Mouse (Mus musculus): ENCODE results near the gene Dact3. TPM values are rescaled to one million over a fixed set of nuclear protein-coding genes. Genes with fewer than 3 reads are reported as not detected.

Dact3 gene
- polyA plus RNA-seq, 1 experiment from 2014 or later = 4.9 TPM

GRCm38 (mm10) chr7:16891641-16892351 lies 16.7 kb downstream of the Dact3 start, which contains the start of gene Gng8:
TSS of gene Gng8 (plus strand) at chr7:16891786.
- H3K9me3 ChIP-seq (ENCODE audit: control insufficient read depth, low read length) = no peaks in the 10 kb centered on the region
- WGBS = under 1% methylated on average over 30 of the region's 30 CpGs
- ATAC-seq (ENCODE audit: low FRiP score, low TSS enrichment) (peak; percentile 57), DNase-seq (peak; percentile 95)
- peaks cover 8% of the 10 kb centered on the region for H3K36me3 ChIP-seq (ENCODE audit: control insufficient read depth, insufficient read depth, low read length)
- peak within 1 kb of the TSS; percentile 55 for H3K4me2 ChIP-seq (ENCODE audit: low read length)
- H3K27me3 ChIP-seq (ENCODE audit: control insufficient read depth, insufficient read depth, low read length) = peaks cover 12% of the 10 kb centered on the region
- peaks cover 11% of the 10 kb centered on the region; the same call in 1 of the 2 replicates for H3K4me1 ChIP-seq (ENCODE audit: control insufficient read depth, insufficient read depth, low read length)
- no peak within 1 kb of the TSS; the same call in 1 of the 2 replicates for H3K27ac ChIP-seq (replicated peaks; ENCODE audit: low read depth, low read length)
- H3K4me3 ChIP-seq (replicated peaks; ENCODE audit: low read depth, low read length) = peak within 1 kb of the TSS; percentile 18; the same call in 1 of the 2 replicates
- no peak within 1 kb of the TSS; the same call in 1 of the 2 replicates for H3K9ac ChIP-seq (replicated peaks; ENCODE audit: low read length)

- Histone ChIP-seq H3K27me3 (ENCODE audit: control insufficient read depth, insufficient read depth, low read length) (peaks cover 12% of the 10 kb centered on the region), H3K4me3 (replicated peaks; ENCODE audit: low read depth, low read length) (no peak overlapping the region), H3K9me3 (ENCODE audit: control insufficient read depth, low read length) (no peaks in the 10 kb centered on the region), H3K27ac (replicated peaks; ENCODE audit: low read depth, low read length) (no peak overlapping the region), H3K36me3 (ENCODE audit: control insufficient read depth, insufficient read depth, low read length) (peaks cover 4% of the 10 kb centered on the region), H3K9ac (replicated peaks; ENCODE audit: low read length) (no peak overlapping the region), H3K4me1 (ENCODE audit: control insufficient read depth, insufficient read depth, low read length) (peaks cover 11% of the 10 kb centered on the region; the same call in 1 of the 2 replicates), H3K4me2 (ENCODE audit: low read length) (peak overlapping the region; percentile 55)
- DNase-seq (no peak), ATAC-seq (ENCODE audit: low FRiP score, low TSS enrichment) (no peak)
- 48% methylated on average over 9 of the region's 9 CpGs for WGBS
Measured at GRCm38 (mm10) chr7:16892352-16892730, 17.2 kb downstream of the Dact3 start.

GRCm38 (mm10) chr7:16893612-16894011 lies 18.5 kb downstream of the Dact3 start:
- peak overlapping the region; percentile 63; the same call in 1 of the 2 replicates for H3K27ac ChIP-seq (replicated peaks; ENCODE audit: low read depth, low read length)
- ATAC-seq (ENCODE audit: low FRiP score, low TSS enrichment) (no peak), DNase-seq (no peak)
- H3K4me3 ChIP-seq (replicated peaks; ENCODE audit: low read depth, low read length) = peak overlapping the region; percentile 9; the same call in 1 of the 2 replicates
- H3K4me1 ChIP-seq (ENCODE audit: control insufficient read depth, insufficient read depth, low read length) = peaks cover 11% of the 10 kb centered on the region; the same call in 1 of the 2 replicates
- no peaks in the 10 kb centered on the region for H3K36me3 ChIP-seq (ENCODE audit: control insufficient read depth, insufficient read depth, low read length)
- H3K27me3 ChIP-seq (ENCODE audit: control insufficient read depth, insufficient read depth, low read length) = 0 out of 2 replicates have a peak, but pooled peaks cover 8% of the 10 kb centered on the region
- H3K9ac ChIP-seq (replicated peaks; ENCODE audit: low read length) = no peak overlapping the region
- 5% methylated on average over 6 of the region's 6 CpGs for WGBS
- H3K9me3 ChIP-seq (ENCODE audit: control insufficient read depth, low read length) = no peaks in the 10 kb centered on the region
- H3K4me2 ChIP-seq (ENCODE audit: low read length) = peak overlapping the region; percentile 46; the same call in 1 of the 2 replicates

- 2% methylated on average over 4 of the region's 4 CpGs for WGBS
- peak; percentile 65 for DNase-seq
- Histone ChIP-seq H3K27me3 (ENCODE audit: control insufficient read depth, insufficient read depth, low read length) (0 out of 2 replicates have a peak, but pooled peaks cover 8% of the 10 kb centered on the region), H3K4me2 (ENCODE audit: low read length) (peak overlapping the region; percentile 46), H3K36me3 (ENCODE audit: control insufficient read depth, insufficient read depth, low read length) (no peaks in the 10 kb centered on the region), H3K4me3 (replicated peaks; ENCODE audit: low read depth, low read length) (0 out of 2 replicates have a peak overlapping the region, but pooled peaks have one; percentile 9), H3K27ac (replicated peaks; ENCODE audit: low read depth, low read length) (peak overlapping the region; percentile 63), H3K9ac (replicated peaks; ENCODE audit: low read length) (no peak overlapping the region; the same call in 1 of the 2 replicates), H3K9me3 (ENCODE audit: control insufficient read depth, low read length) (no peaks in the 10 kb centered on the region), H3K4me1 (ENCODE audit: control insufficient read depth, insufficient read depth, low read length) (peaks cover 11% of the 10 kb centered on the region; the same call in 1 of the 2 replicates)
- peak; percentile 71 for ATAC-seq (ENCODE audit: low FRiP score, low TSS enrichment)
Measured at GRCm38 (mm10) chr7:16894279-16894678, 19.2 kb downstream of the Dact3 start.

GRCm38 (mm10) chr7:16895000-16895399 lies 19.9 kb downstream of the Dact3 start:
- no peak overlapping the region; the same call in 1 of the 2 replicates for H3K9ac ChIP-seq (replicated peaks; ENCODE audit: low read length)
- H3K4me1 ChIP-seq (ENCODE audit: control insufficient read depth, insufficient read depth, low read length) = peaks cover 11% of the 10 kb centered on the region; the same call in 1 of the 2 replicates
- no peaks in the 10 kb centered on the region for H3K36me3 ChIP-seq (ENCODE audit: control insufficient read depth, insufficient read depth, low read length)
- H3K9me3 ChIP-seq (ENCODE audit: control insufficient read depth, low read length) = no peaks in the 10 kb centered on the region
- WGBS = under 1% methylated on average over 24 of the region's 24 CpGs
- H3K4me2 ChIP-seq (ENCODE audit: low read length) = peak overlapping the region; percentile 46
- ATAC-seq (ENCODE audit: low FRiP score, low TSS enrichment) (peak; percentile 59), DNase-seq (peak; percentile 85)
- H3K27ac ChIP-seq (replicated peaks; ENCODE audit: low read depth, low read length) = peak overlapping the region; percentile 63
- H3K27me3 ChIP-seq (ENCODE audit: control insufficient read depth, insufficient read depth, low read length) = 0 out of 2 replicates have a peak, but pooled peaks cover 8% of the 10 kb centered on the region
- H3K4me3 ChIP-seq (replicated peaks; ENCODE audit: low read depth, low read length) = peak overlapping the region; percentile 9; the same call in 1 of the 2 replicates

- WGBS = 25% methylated on average over 10 of the region's 10 CpGs
- 0 out of 2 replicates have a peak, but pooled peaks cover 8% of the 10 kb centered on the region for H3K27me3 ChIP-seq (ENCODE audit: control insufficient read depth, insufficient read depth, low read length)
- H3K9ac ChIP-seq (replicated peaks; ENCODE audit: low read length) = no peak overlapping the region
- DNase-seq (no peak), ATAC-seq (ENCODE audit: low FRiP score, low TSS enrichment) (no peak)
- peak overlapping the region; percentile 46 for H3K4me2 ChIP-seq (ENCODE audit: low read length)
- H3K27ac ChIP-seq (replicated peaks; ENCODE audit: low read depth, low read length) = no peak overlapping the region
- H3K9me3 ChIP-seq (ENCODE audit: control insufficient read depth, low read length) = no peaks in the 10 kb centered on the region
- 0 out of 2 replicates have a peak overlapping the region, but pooled peaks have one; percentile 9 for H3K4me3 ChIP-seq (replicated peaks; ENCODE audit: low read depth, low read length)
- no peaks in the 10 kb centered on the region for H3K36me3 ChIP-seq (ENCODE audit: control insufficient read depth, insufficient read depth, low read length)
- H3K4me1 ChIP-seq (ENCODE audit: control insufficient read depth, insufficient read depth, low read length) = peaks cover 13% of the 10 kb centered on the region
Measured at GRCm38 (mm10) chr7:16895511-16895910, 20.4 kb downstream of the Dact3 start.

GRCm38 (mm10) chr7:16900526-16900925 lies 25.4 kb downstream of the Dact3 start:
- peaks cover 6% of the 10 kb centered on the region; the same call in 1 of the 2 replicates for H3K4me1 ChIP-seq (ENCODE audit: control insufficient read depth, insufficient read depth, low read length)
- 8% methylated on average over 5 of the region's 5 CpGs for WGBS
- peak; percentile 57 for DNase-seq
- no peaks in the 10 kb centered on the region for H3K9me3 ChIP-seq (ENCODE audit: control insufficient read depth, low read length)
- H3K4me3 ChIP-seq (replicated peaks; ENCODE audit: low read depth, low read length) = no peak overlapping the region
- H3K27me3 ChIP-seq (ENCODE audit: control insufficient read depth, insufficient read depth, low read length) = no peaks in the 10 kb centered on the region
- no peak overlapping the region for H3K4me2 ChIP-seq (ENCODE audit: low read length)
- H3K36me3 ChIP-seq (ENCODE audit: control insufficient read depth, insufficient read depth, low read length) = no peaks in the 10 kb centered on the region
- H3K27ac ChIP-seq (replicated peaks; ENCODE audit: low read depth, low read length) = 0 out of 2 replicates have a peak overlapping the region, but pooled peaks have one; percentile 37
- H3K9ac ChIP-seq (replicated peaks; ENCODE audit: low read length) = no peak overlapping the region
- no peak for ATAC-seq (ENCODE audit: low FRiP score, low TSS enrichment)

- Histone ChIP-seq H3K27me3 (ENCODE audit: control insufficient read depth, insufficient read depth, low read length) (no peaks in the 10 kb centered on the region), H3K9ac (replicated peaks; ENCODE audit: low read length) (no peak overlapping the region), H3K36me3 (ENCODE audit: control insufficient read depth, insufficient read depth, low read length) (no peaks in the 10 kb centered on the region), H3K4me2 (ENCODE audit: low read length) (no peak overlapping the region), H3K27ac (replicated peaks; ENCODE audit: low read depth, low read length) (no peak overlapping the region), H3K4me1 (ENCODE audit: control insufficient read depth, insufficient read depth, low read length) (peaks cover 10% of the 10 kb centered on the region; the same call in 1 of the 2 replicates), H3K4me3 (replicated peaks; ENCODE audit: low read depth, low read length) (no peak overlapping the region), H3K9me3 (ENCODE audit: control insufficient read depth, low read length) (no peaks in the 10 kb centered on the region)
- ATAC-seq (ENCODE audit: low FRiP score, low TSS enrichment) = no peak
- DNase-seq = no peak
- WGBS = 78% methylated on average over 2 of the region's 2 CpGs
Measured at GRCm38 (mm10) chr7:16903439-16903955, 28.4 kb downstream of the Dact3 start.
